Mouse (Mus musculus): ENCODE data around the gene Parva.

The Parva gene

GRCm38 (mm10) chr7:112614046-112614790 is 186.9 kb downstream of the Parva start:
- DNase-seq: peak; percentile 22 to 58

- DNase-seq: peak; percentile 81 to 89
Observed at GRCm38 (mm10) chr7:112614791-112615668, 187.7 kb downstream of the Parva start.

- DNase-seq: peak; percentile 32 to 50
Observed at GRCm38 (mm10) chr7:112620322-112621179, 193.2 kb downstream of the Parva start.

- no peak for DNase-seq
Observed at GRCm38 (mm10) chr7:112627481-112627880, 200.2 kb downstream of the Parva start.

- DNase-seq: no peak
Observed at GRCm38 (mm10) chr7:112634505-112635213, 207.4 kb downstream of the Parva start.

GRCm38 (mm10) chr7:112635936-112636335 is 208.6 kb downstream of the Parva start:
- no peak for DNase-seq
